Comparison of ENCODE assay signal across 9 mouse cellular contexts in genomic region chr19:43440112-43440737, GRCm38 (mm10). TPM values are rescaled to one million over a fixed set of nuclear protein-coding genes. Genes with fewer than 3 reads are reported as not detected.
DNase-seq lines count a peak whose midpoint lies in the region; ATAC-seq and TF ChIP-seq lines count a peak whose summit lies in the region.
"Had no signal": no experiment of that assay in that cellular context is flagged by ENCODE, and none has a peak within 500 bp of the region (broad histone marks: within the 10 kb centered on the region; RNA-seq: fewer than 3 reads in every experiment).

Gene Cnnm1 (plus strand): TSS chr19:43440436.

- peak within 1 kb of the TSS; percentile 40 for H3K9ac ChIP-seq in lung, embryonic 14.5 days
- peak within 1 kb of the TSS; percentile 47 for H3K9ac ChIP-seq in kidney, embryonic 14.5 days (ENCODE audit: low read depth, low read length)
- H3K9ac ChIP-seq in limb, embryonic 14.5 days (ENCODE audit: low read depth, low read length, severe bottlenecking), result peak within 1 kb of the TSS; percentile 52
- peak within 1 kb of the TSS; percentile 63 for H3K9ac ChIP-seq in neural tube, embryonic 15.5 days (replicated peaks)

- ATAC-seq in lung, embryonic 14.5 days (ENCODE audit: insufficient read depth), result peak; percentile 80
- peak; percentile 25; the same call in 1 of the 2 replicates for ATAC-seq in granulocyte monocyte progenitor cell, adult 5-6 weeks (replicated peaks; ENCODE audit: poor library complexity, severe bottlenecking)
- ATAC-seq in kidney, embryonic 14.5 days (ENCODE audit: low FRiP score, low TSS enrichment), result peak; percentile 84
- peak; percentile 79 for ATAC-seq in limb, embryonic 14.5 days (ENCODE audit: low FRiP score, low read depth)
- ATAC-seq in neural tube, embryonic 15.5 days (ENCODE audit: low FRiP score), result peak; percentile 92

- H3K4me3 ChIP-seq in lung, embryonic 14.5 days (ENCODE audit: low read depth, low read length), result peak within 1 kb of the TSS; percentile 54
- H3K4me3 ChIP-seq in lung, adult 2 months (replicated peaks; ENCODE audit: extremely low read depth, low read depth, low read length), result no peak within 1 kb of the TSS
- peak within 1 kb of the TSS; percentile 57 for H3K4me3 ChIP-seq in kidney, embryonic 14.5 days (ENCODE audit: low read length)
- peak within 1 kb of the TSS; percentile 65 for H3K4me3 ChIP-seq in limb, embryonic 14.5 days (replicated peaks; ENCODE audit: low read length)
- peak within 1 kb of the TSS; percentile 75 for H3K4me3 ChIP-seq in neural tube, embryonic 15.5 days (replicated peaks)

- H3K4me2 ChIP-seq in lung, embryonic 14.5 days, result peak within 1 kb of the TSS; percentile 99
- peak within 1 kb of the TSS; percentile 96 for H3K4me2 ChIP-seq in kidney, embryonic 14.5 days (replicated peaks; ENCODE audit: low read depth, low read length)
- peak within 1 kb of the TSS; percentile 100 for H3K4me2 ChIP-seq in limb, embryonic 14.5 days (replicated peaks; ENCODE audit: low read depth, low read length, severe bottlenecking)
- H3K4me2 ChIP-seq in neural tube, embryonic 15.5 days, result peak within 1 kb of the TSS; percentile 83

- no peak within 1 kb of the TSS for H3K27ac ChIP-seq in lung, embryonic 14.5 days (ENCODE audit: low read depth)
- no peak within 1 kb of the TSS for H3K27ac ChIP-seq in kidney, embryonic 14.5 days (ENCODE audit: low read depth, low read length)
- no peak within 1 kb of the TSS for H3K27ac ChIP-seq in limb, embryonic 14.5 days (replicated peaks; ENCODE audit: low read depth, low read length)
- peak within 1 kb of the TSS; percentile 82 for H3K27ac ChIP-seq in neural tube, embryonic 15.5 days (replicated peaks)

- H3K9me3 ChIP-seq in lung, embryonic 14.5 days (ENCODE audit: low read depth, low read length), result no peaks in the 10 kb centered on the region
- no peaks in the 10 kb centered on the region for H3K9me3 ChIP-seq in kidney, embryonic 14.5 days (ENCODE audit: control insufficient read depth, low read length)
- no peaks in the 10 kb centered on the region for H3K9me3 ChIP-seq in limb, embryonic 14.5 days (ENCODE audit: control insufficient read depth, low read length)
- peaks cover 5% of the 10 kb centered on the region; the same call in 1 of the 2 replicates for H3K9me3 ChIP-seq in neural tube, embryonic 15.5 days (replicated peaks)

- no peak for TF ChIP-seq POLR2A in lung, adult 2 months (IDR thresholded peaks at IDR 0.05; ENCODE audit: borderline replicate concordance, extremely low read depth, low read depth, low read length)
- no peak for TF ChIP-seq POLR2A in limb, embryonic 14.5 days (IDR thresholded peaks at IDR 0.05; ENCODE audit: borderline replicate concordance, extremely low read depth, insufficient read depth, insufficient read length)

- peak; percentile 22; the same call in 1 of the 2 replicates for TF ChIP-seq CTCF in lung, embryonic 14.5 days (IDR thresholded peaks at IDR 0.05; ENCODE audit: low read depth)
- TF ChIP-seq CTCF in lung, adult 2 months (IDR thresholded peaks at IDR 0.05; ENCODE audit: insufficient read depth, low read length), result no peak

- under 1% methylated on average over 51 of the region's 51 CpGs for WGBS in lung, embryonic 14.5 days
- 1% methylated on average over 51 of the region's 51 CpGs for WGBS in lung, adult 2 months
- WGBS in kidney, embryonic 14.5 days, result 0% methylated on average over 44 of the region's 51 CpGs
- 0% methylated on average over 25 of the region's 51 CpGs for WGBS in limb, embryonic 14.5 days
- WGBS in neural tube, embryonic 15.5 days, result under 1% methylated on average over 51 of the region's 51 CpGs

- H3K27me3 ChIP-seq in lung, embryonic 14.5 days (ENCODE audit: insufficient read depth, low read length), result peaks cover 59% of the 10 kb centered on the region
- H3K27me3 ChIP-seq in kidney, embryonic 14.5 days (ENCODE audit: control insufficient read depth, insufficient read depth, low read length), result peaks cover 48% of the 10 kb centered on the region
- peaks cover 37% of the 10 kb centered on the region for H3K27me3 ChIP-seq in limb, embryonic 14.5 days (ENCODE audit: control insufficient read depth, insufficient read depth, low read length)
- peaks cover 18% of the 10 kb centered on the region; the same call in 1 of the 2 replicates for H3K27me3 ChIP-seq in neural tube, embryonic 15.5 days (replicated peaks)

- H3K36me3 ChIP-seq in lung, embryonic 14.5 days (ENCODE audit: insufficient read depth), result no peaks in the 10 kb centered on the region
- no peaks in the 10 kb centered on the region for H3K36me3 ChIP-seq in kidney, embryonic 14.5 days (ENCODE audit: control insufficient read depth, insufficient read depth, low read length)
- no peaks in the 10 kb centered on the region for H3K36me3 ChIP-seq in limb, embryonic 14.5 days (ENCODE audit: control insufficient read depth, insufficient read depth, low read length)
- 0 out of 2 replicates have a peak, but pooled peaks cover 3% of the 10 kb centered on the region for H3K36me3 ChIP-seq in neural tube, embryonic 15.5 days

- DNase-seq in lung, embryonic 14.5 days, result peak; percentile 67
- DNase-seq in lung, adult 2 months, result no peak
- peak; percentile 83 for DNase-seq in embryo, embryonic 10 days (ENCODE audit: low spot score)
- DNase-seq in limb, embryonic 14.5 days (ENCODE audit: low spot score), result peak; percentile 40
- peak; percentile 77 for DNase-seq in thymus, postnatal 25 days

- no peaks in the 10 kb centered on the region for H3K4me1 ChIP-seq in lung, embryonic 14.5 days (ENCODE audit: insufficient read depth)
- H3K4me1 ChIP-seq in lung, adult 2 months (ENCODE audit: control insufficient read depth, insufficient read depth, low read length), result no peaks in the 10 kb centered on the region
- H3K4me1 ChIP-seq in kidney, embryonic 14.5 days (ENCODE audit: control insufficient read depth, insufficient read depth, low read length), result 0 out of 2 replicates have a peak, but pooled peaks cover 3% of the 10 kb centered on the region
- H3K4me1 ChIP-seq in limb, embryonic 14.5 days (ENCODE audit: control insufficient read depth, insufficient read depth, low read length), result peaks cover 8% of the 10 kb centered on the region
- H3K4me1 ChIP-seq in neural tube, embryonic 15.5 days, result peaks cover 21% of the 10 kb centered on the region

RNA-seq across cellular contexts. Expression of gene Cnnm1, which starts in this region (rescaled TPM):
- polyA plus RNA-seq in lung, embryonic 14.5 days (2014; fragmentation: Nextera tagmentation; extraction: Ambion mirVana), result 0.05 TPM in 1 of 2 replicates, not detected in the other
- polyA plus RNA-seq in lung, adult 2 months (2012; rRNA removed), result 0.03 and 0.06 TPM in 2 replicates
- total RNA-seq in granulocyte monocyte progenitor cell, adult 5-6 weeks (2014; fragmentation: Nextera tagmentation), result not detected in 2 replicates
- total RNA-seq in granulocyte monocyte progenitor cell, adult 5-6 weeks (2017), result not detected in 2 replicates
- 0.13 TPM in 1 of 2 replicates, not detected in the other for polyA plus RNA-seq in kidney, embryonic 14.5 days (2014; fragmentation: Nextera tagmentation; extraction: Ambion mirVana)
- 3.3 and 4.3 TPM in 2 replicates for polyA plus RNA-seq in limb, embryonic 14.5 days (2012; rRNA removed)
- 1.3 and 1.7 TPM in 2 replicates for polyA plus RNA-seq in limb, embryonic 14.5 days (2014; fragmentation: Nextera tagmentation; extraction: Ambion mirVana)
- 4.9 and 5.1 TPM in 2 replicates for polyA plus RNA-seq in neural tube, embryonic 15.5 days (2015; fragmentation: Nextera tagmentation; extraction: Ambion mirVana)
- total RNA-seq: MEL had no signal

Comparison
In these comparisons a context has a peak if more than half of its experiments do, and no peak if none do; other contexts are left out.
1. Peak in DNase-seq, ATAC-seq, H3K4me3 ChIP-seq, H3K9ac ChIP-seq and H3K4me2 ChIP-seq in lung, embryonic 14.5 days; RNA of the gene not detected or under 1 TPM.
2. Peak in ATAC-seq in granulocyte monocyte progenitor cell, adult 5-6 weeks; RNA of the gene not detected or under 1 TPM.
3. Peak in ATAC-seq, H3K4me3 ChIP-seq, H3K9ac ChIP-seq and H3K4me2 ChIP-seq in kidney, embryonic 14.5 days; RNA of the gene not detected or under 1 TPM.
4. ATAC-seq: peak in every context shown above with its lines; median percentile 92 in neural tube, embryonic 15.5 days; 84 in kidney, embryonic 14.5 days; 80 in lung, embryonic 14.5 days; 79 in limb, embryonic 14.5 days; 25 in granulocyte monocyte progenitor cell, adult 5-6 weeks.